Mouse (Mus musculus) C2C12 (cell line): Measurements from ENCODE around the gene Rbp1. TPM values are rescaled to one million over a fixed set of nuclear protein-coding genes. Genes with fewer than 3 reads are reported as not detected.

Experiments used
- H3K27me3 ChIP-seq: one replicate; pipeline ENCODE4 v1.6.1; 2011; ENCODE audit not compliant: control insufficient read depth, insufficient read depth, insufficient read length
- H3K36me3 ChIP-seq: one replicate; pipeline ENCODE4 v1.6.1; 2011; ENCODE audit not compliant: control insufficient read depth, insufficient read depth
- H3K4me3 ChIP-seq: one replicate; pipeline ENCODE4 v1.5.1; 2011; ENCODE audit warnings: mild to moderate bottlenecking, control low read depth; ENCODE audit not compliant: poor library complexity, insufficient read depth, severe bottlenecking
- H3K79me2 ChIP-seq: one replicate; pipeline ENCODE4 v1.6.1; 2011; ENCODE audit not compliant: control insufficient read depth, insufficient read depth
- H3K79me3 ChIP-seq: one replicate; pipeline ENCODE4 v1.6.1; 2011; ENCODE audit warnings: low read depth, control low read depth
- H3ac ChIP-seq: one replicate; pipeline ENCODE3; 2011; ENCODE audit warnings: low read depth; ENCODE audit not compliant: control insufficient read depth, insufficient read length
- CEBPB ChIP-seq: IDR thresholded peaks from one replicate; pipeline ENCODE4 v1.6.1; 2011; ENCODE audit warnings: low read depth, mild to moderate bottlenecking, control low read depth, moderate library complexity
- CTCF ChIP-seq: IDR thresholded peaks from one replicate; pipeline ENCODE4 v1.5.1; 2011; ENCODE audit not compliant: control insufficient read depth, insufficient read depth, insufficient read length
- FOSL1 ChIP-seq: IDR thresholded peaks from one replicate; pipeline ENCODE4 v1.8.0; 2011; ENCODE audit warnings: mild to moderate bottlenecking, low read length; ENCODE audit not compliant: poor library complexity, insufficient read depth, severe bottlenecking
- MAX ChIP-seq: IDR thresholded peaks from one replicate; pipeline ENCODE4 v1.6.1; 2011; ENCODE audit warnings: mild to moderate bottlenecking, control low read depth
- MYOD1 ChIP-seq: IDR thresholded peaks from one replicate; pipeline ENCODE4 v1.6.1; 2011; ENCODE audit warnings: low read depth; ENCODE audit not compliant: control insufficient read depth, insufficient read length
- MYOG ChIP-seq: IDR thresholded peaks from one replicate; pipeline ENCODE4 v1.6.1; 2011; ENCODE audit not compliant: control insufficient read depth, insufficient read length; ENCODE audit errors: extremely low read depth
- USF1 ChIP-seq: IDR thresholded peaks from one replicate; pipeline ENCODE4 v1.6.1; 2011; ENCODE audit warnings: low read depth, mild to moderate bottlenecking, control low read depth, moderate library complexity
- polyA plus RNA-seq: library from polyadenylated mRNA; unstranded; fragments of >200 nt; fragmentation: generic; extraction: Trizol; gene quantifications from one replicate; pipeline ENCODE4 v1.2.1, GENCODE M21; 2012; ENCODE audit warnings: missing spikeins

The Rbp1 gene
- polyA plus RNA-seq, 1 experiment = 19.3 TPM

DNA sequence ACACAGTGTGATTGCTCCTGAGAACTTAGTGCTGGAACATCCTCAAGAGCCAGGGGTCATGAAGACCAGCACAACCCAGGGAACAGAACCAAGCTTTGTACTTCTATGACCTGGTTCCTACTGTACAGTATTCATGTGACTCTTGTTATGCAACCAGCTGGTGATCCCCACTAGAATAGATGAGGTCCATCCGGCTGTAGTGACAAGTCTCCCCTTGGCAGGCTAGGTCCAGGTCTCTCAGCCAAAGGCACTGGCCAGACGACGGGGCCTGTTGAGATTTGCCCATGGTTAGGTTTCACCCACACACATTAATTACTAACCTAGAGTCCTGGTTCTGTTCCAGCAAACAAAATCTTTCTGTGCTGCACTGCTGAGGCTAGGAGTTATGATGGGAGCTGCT, 4.4 kb upstream of the Rbp1 start:
- Histone ChIP-seq H3K36me3 (no peaks in the 10 kb centered on the region), H3K27me3 (peaks cover 13% of the 10 kb centered on the region), H3K79me2 (no peaks in the 10 kb centered on the region), H3K79me3 (no peaks in the 10 kb centered on the region), H3K4me3 (no peak overlapping the region), H3ac (no peak overlapping the region)
- TF ChIP-seq USF1 (no peak), CEBPB (no peak)

- no peaks in the 10 kb centered on the region for H3K79me3 ChIP-seq
- H3ac ChIP-seq = no peak overlapping the region
- no peaks in the 10 kb centered on the region for H3K36me3 ChIP-seq
- TF ChIP-seq USF1 (peak; percentile 16), FOSL1 (no peak), MYOD1 (no peak), CEBPB (no peak)
- H3K79me2 ChIP-seq = no peaks in the 10 kb centered on the region
- H3K27me3 ChIP-seq = peaks cover 6% of the 10 kb centered on the region
- H3K4me3 ChIP-seq = no peak overlapping the region
Observed at GRCm38 (mm10) chr9:98420666-98421065, 2.1 kb upstream of the Rbp1 start.

GRCm38 (mm10) chr9:98421903-98422302, 858 bp upstream of the Rbp1 start:
- H3K79me2 ChIP-seq = no peaks in the 10 kb centered on the region
- no peak overlapping the region for H3K4me3 ChIP-seq
- H3K79me3 ChIP-seq = no peaks in the 10 kb centered on the region
- TF ChIP-seq FOSL1 (no peak), CTCF (no peak), MAX (no peak), MYOG (no peak), CEBPB (no peak), MYOD1 (no peak), USF1 (no peak)
- H3K36me3 ChIP-seq = no peaks in the 10 kb centered on the region
- H3K27me3 ChIP-seq = no peaks in the 10 kb centered on the region
- no peak overlapping the region for H3ac ChIP-seq

DNA sequence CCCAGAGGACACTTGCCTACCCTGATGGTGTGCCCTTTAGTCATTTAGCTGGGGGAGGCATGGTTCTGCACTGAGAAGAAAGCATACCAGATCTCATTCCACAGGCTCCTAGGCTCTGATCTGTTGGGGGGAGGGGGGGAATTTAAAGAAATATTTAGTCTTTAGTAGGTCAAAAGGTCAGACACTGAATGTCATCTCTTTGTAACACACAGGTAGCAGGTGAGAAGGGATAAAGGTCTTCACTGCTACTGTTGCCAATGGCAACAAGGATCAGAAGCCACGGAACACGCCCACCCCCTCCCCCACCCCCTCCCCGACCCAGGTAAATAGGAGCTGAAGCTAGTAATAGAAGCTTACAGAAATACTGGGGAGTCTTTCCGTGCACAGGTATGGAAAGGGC, 930 bp downstream of the Rbp1 start:
- Histone ChIP-seq H3K4me3 (no peak overlapping the region), H3K79me3 (no peaks in the 10 kb centered on the region), H3K36me3 (no peaks in the 10 kb centered on the region), H3K79me2 (no peaks in the 10 kb centered on the region), H3ac (no peak overlapping the region), H3K27me3 (no peaks in the 10 kb centered on the region)
- no peak for TF ChIP-seq FOSL1
- TF ChIP-seq MYOD1 = no peak

- no peak overlapping the region for H3K4me3 ChIP-seq
- no peaks in the 10 kb centered on the region for H3K79me3 ChIP-seq
- H3K36me3 ChIP-seq = no peaks in the 10 kb centered on the region
- no peaks in the 10 kb centered on the region for H3K27me3 ChIP-seq
- TF ChIP-seq MAX = no peak
- TF ChIP-seq USF1 = no peak
- TF ChIP-seq MYOD1 = no peak
- TF ChIP-seq MYOG = no peak
- TF ChIP-seq CEBPB = no peak
- no peak for TF ChIP-seq CTCF
- no peak for TF ChIP-seq FOSL1
- no peaks in the 10 kb centered on the region for H3K79me2 ChIP-seq
- H3ac ChIP-seq = no peak overlapping the region
Observed at GRCm38 (mm10) chr9:98424291-98424690, 1.5 kb downstream of the Rbp1 start.

GRCm38 (mm10) chr9:98424725-98425210, 2.0 kb downstream of the Rbp1 start:
- no peak for TF ChIP-seq CEBPB
- no peak for TF ChIP-seq MAX
- no peak for TF ChIP-seq CTCF
- TF ChIP-seq FOSL1 = no peak
- TF ChIP-seq MYOD1 = no peak
- no peak for TF ChIP-seq MYOG
- TF ChIP-seq USF1 = no peak
- no peak overlapping the region for H3ac ChIP-seq
- H3K36me3 ChIP-seq = no peaks in the 10 kb centered on the region
- no peaks in the 10 kb centered on the region for H3K79me2 ChIP-seq
- no peaks in the 10 kb centered on the region for H3K27me3 ChIP-seq
- no peaks in the 10 kb centered on the region for H3K79me3 ChIP-seq
- H3K4me3 ChIP-seq = no peak overlapping the region
